Mouse (Mus musculus): ENCODE data around the gene Btbd35f6.
"Not testable (repeated sequence)": the region's sequence is repeated elsewhere in the genome, so short reads cannot be mapped to it uniquely, and the experiment has no call there.

GRCm38 (mm10) chrX:33925420-33925819 lies 30.9 kb downstream of the Btbd35f6 start:
- not testable (repeated sequence) for TF ChIP-seq CTCF (conservative IDR thresholded peaks at IDR 0.05; ENCODE audit: low read length); POU5F1 (IDR thresholded peaks at IDR 0.05; ENCODE audit: borderline replicate concordance, low read length)
